Mouse (Mus musculus): ENCODE results near the gene Gm5129. TPM values are rescaled to one million over a fixed set of nuclear protein-coding genes. Genes with fewer than 3 reads are reported as not detected.

Gene Gm5129
- polyA plus RNA-seq, 1 experiment from 2014 or later: not detected

GRCm38 (mm10) chr5:29772038-29772437 is 36.3 kb upstream of the Gm5129 start:
- Histone ChIP-seq H3K9ac (ENCODE audit: low read depth, low read length) (no peak overlapping the region), H3K4me3 (ENCODE audit: low read depth, low read length) (no peak overlapping the region), H3K27me3 (ENCODE audit: control insufficient read depth, insufficient read depth, low read length) (no peaks in the 10 kb centered on the region), H3K27ac (ENCODE audit: low read depth, low read length) (peak overlapping the region; percentile 46; the same call in 1 of the 2 replicates), H3K9me3 (replicated peaks; ENCODE audit: control insufficient read depth, low read length) (no peaks in the 10 kb centered on the region), H3K4me2 (no peak overlapping the region), H3K36me3 (ENCODE audit: control insufficient read depth, insufficient read depth, low read length) (peaks cover 3% of the 10 kb centered on the region), H3K4me1 (ENCODE audit: control insufficient read depth, insufficient read depth, low read length) (peaks cover 20% of the 10 kb centered on the region)
- no peak for ATAC-seq (replicated peaks; ENCODE audit: insufficient number of reproducible peaks, low FRiP score, low TSS enrichment)
- 54% methylated on average over 2 of the region's 2 CpGs for WGBS (ENCODE audit: insufficient replicate concordance)

- Histone ChIP-seq H3K36me3 (ENCODE audit: control insufficient read depth, insufficient read depth, low read length) (peaks cover 3% of the 10 kb centered on the region), H3K4me1 (ENCODE audit: control insufficient read depth, insufficient read depth, low read length) (peaks cover 20% of the 10 kb centered on the region), H3K4me3 (ENCODE audit: low read depth, low read length) (no peak overlapping the region), H3K9ac (ENCODE audit: low read depth, low read length) (no peak overlapping the region), H3K27ac (ENCODE audit: low read depth, low read length) (no peak overlapping the region), H3K4me2 (no peak overlapping the region), H3K27me3 (ENCODE audit: control insufficient read depth, insufficient read depth, low read length) (no peaks in the 10 kb centered on the region), H3K9me3 (replicated peaks; ENCODE audit: control insufficient read depth, low read length) (no peaks in the 10 kb centered on the region)
- WGBS (ENCODE audit: insufficient replicate concordance): 87% methylated on average over 1 of the region's 1 CpGs
- ATAC-seq (replicated peaks; ENCODE audit: insufficient number of reproducible peaks, low FRiP score, low TSS enrichment): no peak
Observed at GRCm38 (mm10) chr5:29770935-29771334, 35.2 kb upstream of the Gm5129 start.

- no peak for ATAC-seq (replicated peaks; ENCODE audit: insufficient number of reproducible peaks, low FRiP score, low TSS enrichment)
- Histone ChIP-seq H3K9ac (ENCODE audit: low read depth, low read length) (no peak overlapping the region), H3K27me3 (ENCODE audit: control insufficient read depth, insufficient read depth, low read length) (no peaks in the 10 kb centered on the region), H3K4me2 (no peak overlapping the region), H3K36me3 (ENCODE audit: control insufficient read depth, insufficient read depth, low read length) (peaks cover 10% of the 10 kb centered on the region), H3K4me1 (ENCODE audit: control insufficient read depth, insufficient read depth, low read length) (no peaks in the 10 kb centered on the region), H3K9me3 (replicated peaks; ENCODE audit: control insufficient read depth, low read length) (no peaks in the 10 kb centered on the region), H3K27ac (ENCODE audit: low read depth, low read length) (no peak overlapping the region), H3K4me3 (ENCODE audit: low read depth, low read length) (no peak overlapping the region)
- 85% methylated on average over 5 of the region's 5 CpGs for WGBS (ENCODE audit: insufficient replicate concordance)
Observed at GRCm38 (mm10) chr5:29759318-29759717, 23.6 kb upstream of the Gm5129 start.

GRCm38 (mm10) chr5:29752894-29753293 is 17.2 kb upstream of the Gm5129 start:
- Histone ChIP-seq H3K27ac (ENCODE audit: low read depth, low read length) (no peak overlapping the region), H3K9ac (ENCODE audit: low read depth, low read length) (no peak overlapping the region), H3K4me3 (ENCODE audit: low read depth, low read length) (no peak overlapping the region), H3K4me2 (no peak overlapping the region), H3K27me3 (ENCODE audit: control insufficient read depth, insufficient read depth, low read length) (no peaks in the 10 kb centered on the region), H3K9me3 (replicated peaks; ENCODE audit: control insufficient read depth, low read length) (no peaks in the 10 kb centered on the region), H3K36me3 (ENCODE audit: control insufficient read depth, insufficient read depth, low read length) (peaks cover 18% of the 10 kb centered on the region), H3K4me1 (ENCODE audit: control insufficient read depth, insufficient read depth, low read length) (no peaks in the 10 kb centered on the region)
- no peak for ATAC-seq (replicated peaks; ENCODE audit: insufficient number of reproducible peaks, low FRiP score, low TSS enrichment)

GRCm38 (mm10) chr5:29751306-29751705 is 15.6 kb upstream of the Gm5129 start:
- H3K27ac ChIP-seq (ENCODE audit: low read depth, low read length): no peak overlapping the region
- H3K9ac ChIP-seq (ENCODE audit: low read depth, low read length): no peak overlapping the region
- H3K4me2 ChIP-seq: no peak overlapping the region
- peaks cover 12% of the 10 kb centered on the region for H3K36me3 ChIP-seq (ENCODE audit: control insufficient read depth, insufficient read depth, low read length)
- H3K27me3 ChIP-seq (ENCODE audit: control insufficient read depth, insufficient read depth, low read length): no peaks in the 10 kb centered on the region
- H3K9me3 ChIP-seq (replicated peaks; ENCODE audit: control insufficient read depth, low read length): no peaks in the 10 kb centered on the region
- ATAC-seq (replicated peaks; ENCODE audit: insufficient number of reproducible peaks, low FRiP score, low TSS enrichment): no peak
- no peaks in the 10 kb centered on the region for H3K4me1 ChIP-seq (ENCODE audit: control insufficient read depth, insufficient read depth, low read length)
- no peak overlapping the region for H3K4me3 ChIP-seq (ENCODE audit: low read depth, low read length)

- Histone ChIP-seq H3K4me3 (ENCODE audit: low read depth, low read length) (no peak overlapping the region), H3K9me3 (replicated peaks; ENCODE audit: control insufficient read depth, low read length) (no peaks in the 10 kb centered on the region), H3K4me1 (ENCODE audit: control insufficient read depth, insufficient read depth, low read length) (no peaks in the 10 kb centered on the region), H3K27ac (ENCODE audit: low read depth, low read length) (no peak overlapping the region), H3K9ac (ENCODE audit: low read depth, low read length) (no peak overlapping the region), H3K4me2 (no peak overlapping the region), H3K27me3 (ENCODE audit: control insufficient read depth, insufficient read depth, low read length) (no peaks in the 10 kb centered on the region), H3K36me3 (ENCODE audit: control insufficient read depth, insufficient read depth, low read length) (peaks cover 7% of the 10 kb centered on the region; the same call in 1 of the 2 replicates)
- WGBS (ENCODE audit: insufficient replicate concordance): 98% methylated on average over 2 of the region's 2 CpGs
- ATAC-seq (replicated peaks; ENCODE audit: insufficient number of reproducible peaks, low FRiP score, low TSS enrichment): no peak
Observed at GRCm38 (mm10) chr5:29747661-29748060, 11.9 kb upstream of the Gm5129 start.

- H3K9ac ChIP-seq (ENCODE audit: low read depth, low read length): no peak overlapping the region
- H3K27me3 ChIP-seq (ENCODE audit: control insufficient read depth, insufficient read depth, low read length): no peaks in the 10 kb centered on the region
- no peak overlapping the region for H3K4me3 ChIP-seq (ENCODE audit: low read depth, low read length)
- peaks cover 27% of the 10 kb centered on the region for H3K4me1 ChIP-seq (ENCODE audit: control insufficient read depth, insufficient read depth, low read length)
- H3K4me2 ChIP-seq: no peak overlapping the region
- ATAC-seq (replicated peaks; ENCODE audit: insufficient number of reproducible peaks, low FRiP score, low TSS enrichment): no peak
- no peaks in the 10 kb centered on the region for H3K9me3 ChIP-seq (replicated peaks; ENCODE audit: control insufficient read depth, low read length)
- H3K27ac ChIP-seq (ENCODE audit: low read depth, low read length): no peak overlapping the region
- 47% methylated on average over 4 of the region's 4 CpGs for WGBS (ENCODE audit: insufficient replicate concordance)
- H3K36me3 ChIP-seq (ENCODE audit: control insufficient read depth, insufficient read depth, low read length): no peaks in the 10 kb centered on the region
Observed at GRCm38 (mm10) chr5:29741093-29741492, 5.4 kb upstream of the Gm5129 start.

- Histone ChIP-seq H3K27me3 (ENCODE audit: control insufficient read depth, insufficient read depth, low read length) (no peaks in the 10 kb centered on the region), H3K9ac (ENCODE audit: low read depth, low read length) (no peak overlapping the region), H3K9me3 (replicated peaks; ENCODE audit: control insufficient read depth, low read length) (no peaks in the 10 kb centered on the region), H3K4me1 (ENCODE audit: control insufficient read depth, insufficient read depth, low read length) (peaks cover 27% of the 10 kb centered on the region), H3K4me2 (no peak overlapping the region), H3K27ac (ENCODE audit: low read depth, low read length) (no peak overlapping the region), H3K36me3 (ENCODE audit: control insufficient read depth, insufficient read depth, low read length) (no peaks in the 10 kb centered on the region), H3K4me3 (ENCODE audit: low read depth, low read length) (no peak overlapping the region)
- WGBS (ENCODE audit: insufficient replicate concordance): 74% methylated on average over 1 of the region's 1 CpGs
- ATAC-seq (replicated peaks; ENCODE audit: insufficient number of reproducible peaks, low FRiP score, low TSS enrichment): no peak
Observed at GRCm38 (mm10) chr5:29740651-29741050, 4.9 kb upstream of the Gm5129 start.

GRCm38 (mm10) chr5:29738076-29738475 is 2.3 kb upstream of the Gm5129 start:
- Histone ChIP-seq H3K4me1 (ENCODE audit: control insufficient read depth, insufficient read depth, low read length) (peaks cover 29% of the 10 kb centered on the region), H3K36me3 (ENCODE audit: control insufficient read depth, insufficient read depth, low read length) (no peaks in the 10 kb centered on the region), H3K9me3 (replicated peaks; ENCODE audit: control insufficient read depth, low read length) (no peaks in the 10 kb centered on the region), H3K27ac (ENCODE audit: low read depth, low read length) (no peak overlapping the region), H3K27me3 (ENCODE audit: control insufficient read depth, insufficient read depth, low read length) (no peaks in the 10 kb centered on the region), H3K4me2 (no peak overlapping the region), H3K9ac (ENCODE audit: low read depth, low read length) (no peak overlapping the region), H3K4me3 (ENCODE audit: low read depth, low read length) (no peak overlapping the region)
- 82% methylated on average over 4 of the region's 4 CpGs for WGBS (ENCODE audit: insufficient replicate concordance)
- no peak for ATAC-seq (replicated peaks; ENCODE audit: insufficient number of reproducible peaks, low FRiP score, low TSS enrichment)
